Mouse (Mus musculus): Measurements from ENCODE around the gene Adgrg5.

The Adgrg5 gene

GRCm38 (mm10) chr8:94923405-94923804, at the start of gene Adgrg5:
Gene Adgrg5 (plus strand): TSS chr8:94923694.
- no peak for DNase-seq

- DNase-seq, result peak; percentile 87
Observed at GRCm38 (mm10) chr8:94874358-94874757, 49.1 kb upstream of the Adgrg5 start.

GRCm38 (mm10) chr8:94875096-94875870, 48.2 kb upstream of the Adgrg5 start:
- DNase-seq, result peak; percentile 39

- no peak for DNase-seq
Observed at GRCm38 (mm10) chr8:94875871-94876150, 47.7 kb upstream of the Adgrg5 start.

- peak; percentile 97 for DNase-seq
Observed at GRCm38 (mm10) chr8:94876197-94876730, 47.2 kb upstream of the Adgrg5 start, which contains the start of gene Dok4. Gene Dok4 (minus strand): TSS chr8:94876330.

- DNase-seq, result no peak
Observed at GRCm38 (mm10) chr8:94876820-94877219, 46.7 kb upstream of the Adgrg5 start.

- no peak for DNase-seq
Observed at GRCm38 (mm10) chr8:94880742-94881141, 42.8 kb upstream of the Adgrg5 start.

GRCm38 (mm10) chr8:94888383-94889036, 35.0 kb upstream of the Adgrg5 start:
- no peak for DNase-seq

- DNase-seq, result peak; percentile 44
Observed at GRCm38 (mm10) chr8:94892917-94893316, 30.6 kb upstream of the Adgrg5 start.

GRCm38 (mm10) chr8:94899262-94899661, 24.2 kb upstream of the Adgrg5 start:
- peak; percentile 70 for DNase-seq

GRCm38 (mm10) chr8:94900617-94901016, 22.9 kb upstream of the Adgrg5 start:
- no peak for DNase-seq

- peak; percentile 42 for DNase-seq
Observed at GRCm38 (mm10) chr8:94901031-94901430, 22.5 kb upstream of the Adgrg5 start.

GRCm38 (mm10) chr8:94903709-94904108, 19.8 kb upstream of the Adgrg5 start:
- peak; percentile 62 for DNase-seq

- peak; percentile 96 for DNase-seq
Observed at GRCm38 (mm10) chr8:94904450-94905175, 18.9 kb upstream of the Adgrg5 start.

GRCm38 (mm10) chr8:94907591-94908300, 15.7 kb upstream of the Adgrg5 start:
- peak; percentile 78 for DNase-seq

- peak; percentile 93 for DNase-seq
Observed at GRCm38 (mm10) chr8:94908847-94909246, 14.6 kb upstream of the Adgrg5 start.

GRCm38 (mm10) chr8:94913061-94913660, 10.3 kb upstream of the Adgrg5 start:
- peak; percentile 80 for DNase-seq

- DNase-seq, result no peak
Observed at GRCm38 (mm10) chr8:94914256-94914655, 9.2 kb upstream of the Adgrg5 start.

- peak; percentile 78 for DNase-seq
Observed at GRCm38 (mm10) chr8:94914701-94915101, 8.8 kb upstream of the Adgrg5 start.

GRCm38 (mm10) chr8:94916311-94916959, 7.1 kb upstream of the Adgrg5 start:
- no peak for DNase-seq

GRCm38 (mm10) chr8:94916960-94917324, 6.6 kb upstream of the Adgrg5 start:
- DNase-seq, result no peak

- DNase-seq, result peak; percentile 99
Observed at GRCm38 (mm10) chr8:94917352-94917751, 6.1 kb upstream of the Adgrg5 start.

All from kidney, postnatal 10 days (tissue).